In the genomic region with DNA sequence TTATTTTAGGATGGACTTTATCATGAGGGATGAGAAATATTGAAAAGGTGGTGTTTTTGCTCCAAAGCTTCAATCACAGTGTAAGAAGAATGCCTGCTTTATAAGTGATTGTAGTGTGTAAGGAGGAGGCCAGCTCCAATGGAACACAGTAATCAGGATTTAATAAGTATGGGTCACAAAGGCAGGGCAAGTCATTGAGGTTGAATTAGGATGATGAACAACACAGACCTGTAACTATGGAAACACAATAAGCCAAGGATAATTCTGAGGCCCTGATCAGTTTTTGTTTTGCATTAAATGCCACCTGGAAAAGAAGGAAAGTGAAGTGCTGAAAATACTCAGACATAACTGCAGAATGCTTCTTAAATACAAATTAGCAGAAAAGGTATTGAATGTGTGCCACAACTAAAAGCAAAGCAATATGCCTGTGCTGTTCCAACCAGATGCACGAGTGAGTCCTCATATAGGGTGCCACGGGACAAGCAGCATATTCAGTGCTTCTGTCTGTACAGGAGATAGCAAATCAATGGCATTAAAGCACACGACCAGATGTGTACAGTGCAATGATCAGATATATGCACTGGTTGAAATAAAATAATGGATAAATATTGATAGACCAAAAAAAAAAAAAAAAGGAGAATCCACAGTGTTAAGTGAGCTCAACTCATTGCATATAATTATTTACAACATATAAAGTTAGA, we compare ENCODE assay signal across 37 mouse cellular contexts. TPM values are rescaled to one million over a fixed set of nuclear protein-coding genes. Genes with fewer than 3 reads are reported as not detected.
DNase-seq lines count a peak whose midpoint lies in the region; ATAC-seq and TF ChIP-seq lines count a peak whose summit lies in the region.
"Had no signal": no experiment of that assay in that cellular context is flagged by ENCODE, and none has a peak within 500 bp of the region (broad histone marks: within the 10 kb centered on the region; RNA-seq: fewer than 3 reads in every experiment).

No protein-coding gene starts in this region.

- no peak for TF ChIP-seq POLR2A in brain, embryonic 14.5 days (IDR thresholded peaks at IDR 0.05; ENCODE audit: borderline replicate concordance, extremely low read depth, insufficient read depth, insufficient read length, poor library complexity, severe bottlenecking)

- no peaks in the 10 kb centered on the region for H3K9me3 ChIP-seq in forebrain, embryonic 11.5 days (ENCODE audit: control insufficient read depth, low read length)
- H3K9me3 ChIP-seq in forebrain, embryonic 10.5 days: no peaks in the 10 kb centered on the region
- no peaks in the 10 kb centered on the region for H3K9me3 ChIP-seq in hindbrain, embryonic 12.5 days (replicated peaks)
- no peaks in the 10 kb centered on the region for H3K9me3 ChIP-seq in hindbrain, embryonic 13.5 days
- no peaks in the 10 kb centered on the region for H3K9me3 ChIP-seq in midbrain, embryonic 13.5 days
- H3K9me3 ChIP-seq: limb, embryonic 15.5 days; liver, embryonic 13.5 days; megakaryocyte, embryonic 14.5 days had no signal

- 55% methylated on average over 3 of the region's 3 CpGs for WGBS in forebrain, embryonic 11.5 days
- 56% methylated on average over 3 of the region's 3 CpGs for WGBS in forebrain, embryonic 10.5 days
- WGBS in hindbrain, embryonic 12.5 days: 37% methylated on average over 3 of the region's 3 CpGs
- whole genome bisulfite sequencing in hindbrain, embryonic 13.5 days: 43% methylated on average over 3 of the region's 3 CpGs
- 46% methylated on average over 3 of the region's 3 CpGs for WGBS in midbrain, embryonic 13.5 days

- ATAC-seq in forebrain, embryonic 11.5 days (replicated peaks; ENCODE audit: low FRiP score): peak; percentile 49; the same call in 1 of the 2 replicates
- 0 out of 2 replicates have a peak, but pooled peaks have one; percentile 56 for ATAC-seq in hindbrain, embryonic 12.5 days (ENCODE audit: low FRiP score)
- ATAC-seq in hindbrain, embryonic 13.5 days (ENCODE audit: low FRiP score): no peak
- ATAC-seq in midbrain, embryonic 13.5 days: peak; percentile 62; the same call in 1 of the 2 replicates
- ATAC-seq: inflammation-experienced regulatory T-cells, adult 6 months; lung, postnatal 0 days; Patski had no signal

- H3K4me3 ChIP-seq in forebrain, embryonic 11.5 days (ENCODE audit: low read depth, low read length): no peak overlapping the region
- no peak overlapping the region for H3K4me3 ChIP-seq in forebrain, embryonic 10.5 days
- H3K4me3 ChIP-seq in hindbrain, embryonic 12.5 days: no peak overlapping the region
- no peak overlapping the region for H3K4me3 ChIP-seq in hindbrain, embryonic 13.5 days
- no peak overlapping the region for H3K4me3 ChIP-seq in midbrain, embryonic 13.5 days (replicated peaks)
- H3K4me3 ChIP-seq: limb, embryonic 15.5 days; liver, embryonic 13.5 days; megakaryocyte, embryonic 14.5 days had no signal

- no peak overlapping the region for H3K27ac ChIP-seq in forebrain, embryonic 11.5 days (ENCODE audit: low read depth, low read length)
- no peak overlapping the region for H3K27ac ChIP-seq in forebrain, embryonic 10.5 days
- 0 out of 2 replicates have a peak overlapping the region, but pooled peaks have one; percentile 44 for H3K27ac ChIP-seq in hindbrain, embryonic 12.5 days
- H3K27ac ChIP-seq in hindbrain, embryonic 13.5 days: no peak overlapping the region
- no peak overlapping the region for H3K27ac ChIP-seq in midbrain, embryonic 13.5 days
- H3K27ac ChIP-seq: hindbrain, embryonic 14.5 days; limb, embryonic 15.5 days; liver, embryonic 13.5 days had no signal

- no peak for DNase-seq in forebrain, embryonic 11.5 days (ENCODE audit: low spot score)
- no peak for DNase-seq in forebrain, embryonic 10.5 days (ENCODE audit: extremely low spot score, low spot score)
- DNase-seq in brain, embryonic 14.5 days (ENCODE audit: low read depth): peak; percentile 24
- DNase-seq in right cerebral cortex, adult 18-20 months: no peak
- DNase-seq in layer of hippocampus, adult 8-10 months (ENCODE audit: low spot score in 2 of 2): no peak
- DNase-seq: adrenal gland, postnatal 10 days; cerebellum, adult 11-12 months; cerebellum, adult 9-11 months; gastrocnemius, postnatal 10 days; heart, postnatal 14 days; kidney, adult 11 months; kidney, postnatal 14 days; liver, embryonic 13.5 days; lung, adult 18-20 months; lung, postnatal 4 days; spleen, adult 18-20 months; thymus, postnatal 14 days had no signal

- no peak overlapping the region for H3K4me2 ChIP-seq in forebrain, embryonic 11.5 days (ENCODE audit: low read depth, low read length, severe bottlenecking)
- H3K4me2 ChIP-seq in hindbrain, embryonic 12.5 days (replicated peaks): no peak overlapping the region
- H3K4me2 ChIP-seq in hindbrain, embryonic 13.5 days: no peak overlapping the region
- no peak overlapping the region for H3K4me2 ChIP-seq in midbrain, embryonic 13.5 days (replicated peaks)
- H3K4me2 ChIP-seq: hindbrain, embryonic 14.5 days; limb, embryonic 15.5 days; liver, embryonic 13.5 days had no signal

- TF ChIP-seq CTCF in brain, embryonic 14.5 days (IDR thresholded peaks at IDR 0.05; ENCODE audit: borderline replicate concordance, extremely low read depth, insufficient read depth, insufficient read length): no peak

- H3K36me3 ChIP-seq in forebrain, embryonic 11.5 days (ENCODE audit: control insufficient read depth, insufficient read depth, low read length): no peaks in the 10 kb centered on the region
- no peaks in the 10 kb centered on the region for H3K36me3 ChIP-seq in forebrain, embryonic 10.5 days (replicated peaks)
- no peaks in the 10 kb centered on the region for H3K36me3 ChIP-seq in hindbrain, embryonic 12.5 days
- no peaks in the 10 kb centered on the region for H3K36me3 ChIP-seq in hindbrain, embryonic 13.5 days
- no peaks in the 10 kb centered on the region for H3K36me3 ChIP-seq in midbrain, embryonic 13.5 days
- H3K36me3 ChIP-seq: limb, embryonic 15.5 days; liver, embryonic 13.5 days had no signal

- H3K9ac ChIP-seq in forebrain, embryonic 11.5 days (ENCODE audit: low read length): no peak overlapping the region
- no peak overlapping the region for H3K9ac ChIP-seq in hindbrain, embryonic 12.5 days
- no peak overlapping the region for H3K9ac ChIP-seq in hindbrain, embryonic 13.5 days
- H3K9ac ChIP-seq in midbrain, embryonic 13.5 days (replicated peaks): no peak overlapping the region
- H3K9ac ChIP-seq: hindbrain, embryonic 14.5 days; limb, embryonic 15.5 days; liver, embryonic 13.5 days had no signal

- no peaks in the 10 kb centered on the region; the same call in 1 of the 2 replicates for H3K4me1 ChIP-seq in forebrain, embryonic 11.5 days (replicated peaks; ENCODE audit: control insufficient read depth, insufficient read depth, low read length)
- H3K4me1 ChIP-seq in forebrain, embryonic 10.5 days: peaks cover 7% of the 10 kb centered on the region
- H3K4me1 ChIP-seq in hindbrain, embryonic 12.5 days: no peaks in the 10 kb centered on the region; the same call in 1 of the 2 replicates
- H3K4me1 ChIP-seq in hindbrain, embryonic 13.5 days (replicated peaks): 0 out of 2 replicates have a peak, but pooled peaks cover 2% of the 10 kb centered on the region
- H3K4me1 ChIP-seq in midbrain, embryonic 13.5 days (replicated peaks): no peaks in the 10 kb centered on the region
- H3K4me1 ChIP-seq: limb, embryonic 15.5 days; liver, embryonic 13.5 days; megakaryocyte, embryonic 14.5 days had no signal

- H3K27me3 ChIP-seq in forebrain, embryonic 11.5 days (ENCODE audit: control insufficient read depth, insufficient read depth, low read length): no peaks in the 10 kb centered on the region
- H3K27me3 ChIP-seq in forebrain, embryonic 10.5 days (ENCODE audit: poor library complexity, severe bottlenecking): no peaks in the 10 kb centered on the region
- H3K27me3 ChIP-seq in hindbrain, embryonic 12.5 days: no peaks in the 10 kb centered on the region
- H3K27me3 ChIP-seq in hindbrain, embryonic 13.5 days: no peaks in the 10 kb centered on the region
- H3K27me3 ChIP-seq in midbrain, embryonic 13.5 days: no peaks in the 10 kb centered on the region
- H3K27me3 ChIP-seq: limb, embryonic 15.5 days; liver, embryonic 13.5 days; megakaryocyte, embryonic 14.5 days; Patski had no signal

RNA-seq across cellular contexts. Expression of gene Tas2r118, which starts 21.0 kb away (rescaled TPM):
- not detected in 2 replicates for polyA plus RNA-seq in forebrain, embryonic 11.5 days (2014; fragmentation: Nextera tagmentation; extraction: Ambion mirVana)
- not detected in 2 replicates for polyA plus RNA-seq in forebrain, embryonic 10.5 days (2016; fragmentation: Nextera tagmentation; extraction: Ambion mirVana)
- not detected in 2 replicates for polyA plus RNA-seq in hindbrain, embryonic 12.5 days (2016; fragmentation: Nextera tagmentation; extraction: Ambion mirVana)
- polyA plus RNA-seq in hindbrain, embryonic 13.5 days (2015; fragmentation: Nextera tagmentation; extraction: Ambion mirVana): not detected in 2 replicates
- polyA plus RNA-seq in brain, embryonic 14.5 days (2012; rRNA removed): not detected in 2 replicates
- not detected in 2 replicates for polyA plus RNA-seq in midbrain, embryonic 13.5 days (2015; fragmentation: Nextera tagmentation; extraction: Ambion mirVana)
- total RNA-seq in layer of hippocampus, adult 8-10 months (2022): not detected
- total RNA-seq: adrenal gland, postnatal 10 days; gastrocnemius, postnatal 10 days; heart, postnatal 14 days; layer of hippocampus, postnatal 25 days; left cerebral cortex, adult 8-10 months; left cerebral cortex, postnatal 36 days; MEL; neutrophil, adult 5-6 weeks had no signal
- polyA plus RNA-seq: embryonic facial prominence, embryonic 11.5 days; gonadal fat pad, adult 2 months; heart, embryonic 14.5 days; hindbrain, embryonic 14.5 days; inflammation-experienced regulatory T-cells, adult 6 months; kidney, embryonic 14.5 days; limb, embryonic 15.5 days; liver, embryonic 13.5 days; lung, postnatal 0 days; neural tube, embryonic 11.5 days; Patski; stomach, embryonic 16.5 days had no signal
